Mouse (Mus musculus) Patski (cell line): ENCODE results near the gene Tpo. TPM values are rescaled to one million over a fixed set of nuclear protein-coding genes. Genes with fewer than 3 reads are reported as not detected.

Experiments
- ATAC-seq: fragments of 100-300 bp; one replicate; pipeline ENCODE4 v1.8.0; 2021
- CTCF ChIA-PET: fragments of 350-600 bp; sonication (Branson Sonifier 250); formaldehyde crosslinking; loops from one replicate; lab custom pipeline; 2022; ENCODE audit warnings: inconsistent platforms; lab: Charles Lee
- POLR2A ChIA-PET: fragments of 350-600 bp; sonication (Branson Sonifier 250); formaldehyde crosslinking; loops from one replicate; lab custom pipeline; 2022; ENCODE audit warnings: antibody characterized with exemption, inconsistent platforms; lab: Charles Lee
- DNase-seq: peaks from one replicate; pipeline ENCODE4 v3.0.0-alpha.2; 2011; ENCODE audit warnings: low read depth, low spot score
- H3K27me3 ChIP-seq: fragments of 371-371 bp; one replicate; pipeline ENCODE4 v1.5.1; 2021
- CTCF ChIP-seq: fragments of 100-300 bp; IDR thresholded peaks from one replicate; pipeline ENCODE4 v1.5.1; 2021
- in situ Hi-C: fragments of 300-500 bp; cut with MboI; formaldehyde crosslinking; loops from 3 replicates; pipeline ENCODE4 v1.11.1; 2018; ENCODE audit warnings: low pct_unique_long_range_greater_than_20kb, mixed read lengths
- polyA plus RNA-seq: library from polyadenylated mRNA; unstranded; gene quantifications from one replicate; pipeline ENCODE4 v1.2.3, GENCODE M21; 2021

Gene Tpo
- polyA plus RNA-seq, 1 experiment from 2014 or later = not detected

GRCm38 (mm10) chr12:30076316-30076715 lies 56.1 kb downstream of the Tpo start:
- peaks cover 64% of the 10 kb centered on the region for H3K27me3 ChIP-seq
- TF ChIP-seq CTCF = no peak
- in situ Hi-C loops = no loop called here
- ChIA-PET CTCF (no interaction called here), POLR2A (no interaction called here)
- DNase-seq = no peak
- no peak for ATAC-seq

GRCm38 (mm10) chr12:30069321-30069720 lies 63.1 kb downstream of the Tpo start:
- CTCF ChIA-PET = interaction anchor here (1.8 kb wide), 1 partner anchor 8 kb away, joined by 6 read pairs; no protein-coding TSS in a partner anchor
- H3K27me3 ChIP-seq = peaks cover 35% of the 10 kb centered on the region
- POLR2A ChIA-PET = no interaction called here
- in situ Hi-C loops = no loop called here
- TF ChIP-seq CTCF = no peak
- no peak for ATAC-seq
- DNase-seq = no peak

- peaks cover 29% of the 10 kb centered on the region for H3K27me3 ChIP-seq
- in situ Hi-C loops = no loop called here
- ChIA-PET POLR2A (no interaction called here), CTCF (interaction anchor here (1.5 to 1.8 kb wide), 2 partner anchors 10 to 18 kb away, joined by 3 to 6 read pairs; no protein-coding TSS in a partner anchor)
- TF ChIP-seq CTCF = no peak
- no peak for DNase-seq
- no peak for ATAC-seq
Observed at GRCm38 (mm10) chr12:30067806-30068205, 64.6 kb downstream of the Tpo start.

GRCm38 (mm10) chr12:30062118-30062505 lies 70.3 kb downstream of the Tpo start:
- ChIA-PET CTCF (no interaction called here), POLR2A (no interaction called here)
- no peak for TF ChIP-seq CTCF
- in situ Hi-C loops = no loop called here
- H3K27me3 ChIP-seq = peaks cover 34% of the 10 kb centered on the region
- DNase-seq (no peak), ATAC-seq (no peak)

GRCm38 (mm10) chr12:30061503-30062117 lies 70.8 kb downstream of the Tpo start:
- ChIA-PET POLR2A (no interaction called here), CTCF (no interaction called here)
- TF ChIP-seq CTCF = no peak
- ATAC-seq (no peak), DNase-seq (no peak)
- in situ Hi-C loops = no loop called here
- H3K27me3 ChIP-seq = peaks cover 35% of the 10 kb centered on the region

GRCm38 (mm10) chr12:30058044-30058443 lies 74.4 kb downstream of the Tpo start:
- ChIA-PET POLR2A (no interaction called here), CTCF (no interaction called here)
- in situ Hi-C loops = loop anchor here (10.0 kb wide), 1 partner anchor 527 kb away; the partner anchor contains the start of gene Tmem18
- TF ChIP-seq CTCF = no peak
- DNase-seq (no peak), ATAC-seq (no peak)
- peaks cover 33% of the 10 kb centered on the region for H3K27me3 ChIP-seq

- CTCF ChIA-PET = no interaction called here
- ATAC-seq = no peak
- H3K27me3 ChIP-seq = peaks cover 54% of the 10 kb centered on the region
- in situ Hi-C loops = loop anchor here (5.0 to 10.0 kb wide), 2 partner anchors 312 to 530 kb away; partner anchors contain the start of gene Tmem18
- POLR2A ChIA-PET = no interaction called here
- no peak for DNase-seq
- TF ChIP-seq CTCF = no peak
Observed at GRCm38 (mm10) chr12:30054761-30055540, 77.5 kb downstream of the Tpo start.

- in situ Hi-C loops = loop anchor here (5.0 to 10.0 kb wide), 2 partner anchors 317 to 535 kb away; partner anchors contain the start of gene Tmem18
- ATAC-seq (no peak), DNase-seq (no peak)
- peaks cover 46% of the 10 kb centered on the region for H3K27me3 ChIP-seq
- ChIA-PET POLR2A (no interaction called here), CTCF (interaction anchor here (0.9 to 2.6 kb wide), 4 partner anchors 10 to 319 kb away, joined by 3 to 11 read pairs (median 4); no protein-coding TSS in a partner anchor)
- TF ChIP-seq CTCF = peak; percentile 86
Observed at GRCm38 (mm10) chr12:30050235-30050634, 82.2 kb downstream of the Tpo start.

GRCm38 (mm10) chr12:30049818-30050217 lies 82.6 kb downstream of the Tpo start:
- POLR2A ChIA-PET = no interaction called here
- no peak for DNase-seq
- CTCF ChIA-PET = interaction anchor here (0.7 to 2.6 kb wide), 4 partner anchors 9 to 320 kb away, joined by 3 to 11 read pairs (median 3); no protein-coding TSS in a partner anchor
- no peak for TF ChIP-seq CTCF
- in situ Hi-C loops = loop anchor here (5.0 to 10.0 kb wide), 2 partner anchors 317 to 535 kb away; partner anchors contain the start of gene Tmem18
- H3K27me3 ChIP-seq = peaks cover 49% of the 10 kb centered on the region
- no peak for ATAC-seq

- in situ Hi-C loops = no loop called here
- no peak for ATAC-seq
Observed at GRCm38 (mm10) chr12:30048848-30049247, 83.6 kb downstream of the Tpo start.

More at GRCm38 (mm10) chr12:30048848-30049247, 83.6 kb downstream of the Tpo start:
- DNase-seq = no peak
- peaks cover 49% of the 10 kb centered on the region for H3K27me3 ChIP-seq
- CTCF ChIA-PET = interaction anchor here (1.0 to 2.6 kb wide), 2 partner anchors 8 to 321 kb away, joined by 3 to 11 read pairs; no protein-coding TSS in a partner anchor
- POLR2A ChIA-PET = no interaction called here
- TF ChIP-seq CTCF = no peak
